Mouse (Mus musculus) intestine, embryonic 14.5 days (tissue): ENCODE data around the gene Hoxb1. TPM values are rescaled to one million over a fixed set of nuclear protein-coding genes. Genes with fewer than 3 reads are reported as not detected.
A peak's percentile ranks its signal among the peaks of the same experiment; 100 is the strongest.

Source experiments
- ATAC-seq: fragments of 200-750 bp; cut with Nextera tagmentation; replicated peaks from 2 replicates; pipeline ENCODE4 v1.8.0; 2017; ENCODE audit warnings: low read depth, moderate number of reproducible peaks, moderate TSS enrichment, moderate library complexity; ENCODE audit not compliant: low FRiP score, low TSS enrichment
- DNase-seq: peaks from one replicate; pipeline ENCODE4 v3.0.0-alpha.2; 2018; ENCODE audit warnings: low spot score
- H3K27ac ChIP-seq: fragments of 300-500 bp; sonication (generic); 2 replicates; pipeline ENCODE4 v1.5.1; 2014; ENCODE audit warnings: low read depth, mild to moderate bottlenecking, control low read depth
- H3K27me3 ChIP-seq: fragments of 300-500 bp; sonication (generic); replicated peaks from 2 replicates; pipeline ENCODE4 v1.6.1; 2014; ENCODE audit warnings: low read length, control low read depth; ENCODE audit not compliant: control insufficient read depth, insufficient read depth
- H3K36me3 ChIP-seq: fragments of 300-500 bp; sonication (generic); 2 replicates; pipeline ENCODE4 v1.6.1; 2014; ENCODE audit warnings: low read length, control low read depth; ENCODE audit not compliant: control insufficient read depth, insufficient read depth
- H3K4me1 ChIP-seq: fragments of 300-500 bp; sonication (generic); replicated peaks from 2 replicates; pipeline ENCODE4 v1.6.1; 2014; ENCODE audit warnings: low read length, control low read depth, mixed read lengths; ENCODE audit not compliant: control insufficient read depth, insufficient read depth
- H3K4me2 ChIP-seq: fragments of 300-500 bp; sonication (generic); 2 replicates; pipeline ENCODE4 v1.6.1; 2014; ENCODE audit warnings: low read length
- H3K4me3 ChIP-seq: fragments of 300-500 bp; sonication (generic); 2 replicates; pipeline ENCODE4 v1.5.1; 2014; ENCODE audit warnings: low read depth, low read length, control low read depth, mixed read lengths
- H3K9ac ChIP-seq: fragments of 300-500 bp; sonication (generic); 2 replicates; pipeline ENCODE4 v1.6.1; 2014; ENCODE audit warnings: mild to moderate bottlenecking, low read length
- H3K9me3 ChIP-seq: fragments of 300-500 bp; sonication (generic); 2 replicates; pipeline ENCODE4 v1.6.1; 2016; ENCODE audit warnings: low read length, control low read depth; ENCODE audit not compliant: control insufficient read depth
- WGBS: fragments of 180-500 bp; shearing (Covaris S2); extraction: QIAGEN DNeasy Blood & Tissue Kit; methylation state at CpG from one replicate; pipeline ENCODE4 v1.1.7; 2014; 5-methylcytosine and 5-hydroxymethylcytosine counted together
- polyA plus RNA-seq: library from polyadenylated mRNA; unstranded; fragments of >200 nt; fragmentation: Nextera tagmentation; extraction: Ambion mirVana; gene quantifications from 2 replicates; pipeline ENCODE4 v1.2.1, GENCODE M21; 2014

The Hoxb1 gene
- polyA plus RNA-seq, 1 experiment from 2014 or later: 0.42 TPM

DNA sequence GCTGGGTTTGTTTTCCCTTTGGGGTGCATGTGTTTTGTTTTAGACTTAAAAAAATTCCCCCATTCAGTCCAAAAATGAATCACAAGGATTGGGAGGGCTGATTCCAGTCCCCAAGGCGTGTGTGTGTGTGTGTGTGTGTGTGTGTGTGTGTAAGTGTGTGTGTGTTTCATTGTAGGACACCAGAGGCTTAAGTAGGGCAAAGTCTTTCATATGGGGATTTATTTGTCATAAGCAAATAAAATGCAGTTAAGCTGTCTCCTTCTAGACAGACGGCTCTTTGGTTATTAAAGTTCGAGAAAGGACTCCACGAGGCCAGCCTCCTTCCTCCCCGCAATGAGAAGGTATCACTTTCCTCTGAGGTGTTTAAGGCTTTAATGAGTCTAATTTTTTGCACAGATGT lies 43.7 kb upstream of the Hoxb1 start:
- no peak for DNase-seq
- Histone ChIP-seq H3K4me3 (peak overlapping the region; percentile 69), H3K27ac (peak overlapping the region; percentile 99), H3K4me1 (peaks cover 24% of the 10 kb centered on the region), H3K9ac (peak overlapping the region; percentile 96), H3K4me2 (peak overlapping the region; percentile 89), H3K27me3 (no peaks in the 10 kb centered on the region), H3K9me3 (no peaks in the 10 kb centered on the region), H3K36me3 (peaks cover 16% of the 10 kb centered on the region; the same call in 1 of the 2 replicates)
- WGBS: 18% methylated on average over 5 of the region's 5 CpGs
- no peak for ATAC-seq

DNA sequence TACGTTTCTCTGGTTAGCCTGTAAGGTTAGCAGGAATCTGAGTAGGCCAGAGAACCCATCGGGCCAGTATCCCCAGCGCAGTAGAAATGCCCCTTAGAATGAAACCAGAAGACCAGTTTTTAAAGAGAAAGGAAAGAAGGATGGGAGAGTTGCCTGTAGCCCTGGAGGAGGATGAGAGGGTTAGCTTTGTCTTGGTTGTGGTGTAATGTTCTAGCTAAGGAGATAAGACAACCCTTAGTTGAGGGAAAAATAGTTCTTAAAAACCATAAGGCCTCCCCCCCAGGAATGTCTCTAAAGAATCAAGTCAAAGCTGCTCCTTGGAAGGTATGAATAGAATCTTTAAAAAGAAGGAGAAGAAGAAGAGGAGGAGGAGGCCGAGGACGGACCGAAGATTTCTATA lies 42.8 kb upstream of the Hoxb1 start:
- peak overlapping the region; percentile 96 for H3K9ac ChIP-seq
- peaks cover 24% of the 10 kb centered on the region for H3K4me1 ChIP-seq
- peak overlapping the region; percentile 99 for H3K27ac ChIP-seq
- WGBS: 28% methylated on average over 6 of the region's 6 CpGs
- DNase-seq (no peak), ATAC-seq (no peak)
- H3K4me2 ChIP-seq: peak overlapping the region; percentile 89
- no peaks in the 10 kb centered on the region for H3K9me3 ChIP-seq
- no peaks in the 10 kb centered on the region for H3K27me3 ChIP-seq
- peaks cover 16% of the 10 kb centered on the region; the same call in 1 of the 2 replicates for H3K36me3 ChIP-seq
- H3K4me3 ChIP-seq: peak overlapping the region; percentile 69

DNA sequence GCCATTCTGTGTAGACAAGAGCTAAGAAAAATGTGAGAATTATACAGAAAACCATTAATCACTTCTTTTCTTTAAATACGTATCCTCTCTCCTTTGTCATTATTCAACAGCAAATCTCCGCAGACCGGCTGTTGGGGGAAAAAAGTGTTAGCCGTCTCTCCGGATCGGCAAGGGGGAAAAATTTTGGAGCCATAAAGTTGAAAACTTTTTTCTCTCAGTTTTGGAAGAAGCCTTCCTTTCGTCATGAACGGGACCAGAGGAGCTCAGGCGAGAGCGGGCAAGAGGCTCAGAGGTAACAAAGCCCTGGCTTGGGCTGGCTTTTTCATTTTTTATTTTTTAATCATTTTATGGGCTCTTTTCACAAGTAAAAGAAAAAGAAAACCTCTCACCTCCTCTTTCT lies 42.4 kb upstream of the Hoxb1 start, which contains the start of gene Hoxb3:
Gene Hoxb3 (plus strand): TSS at position 173 of the 400 bp plus-strand sequence.
- Histone ChIP-seq H3K9ac (peak within 1 kb of the TSS; percentile 96), H3K27ac (peak within 1 kb of the TSS; percentile 99), H3K4me2 (peak within 1 kb of the TSS; percentile 89), H3K9me3 (no peaks in the 10 kb centered on the region), H3K27me3 (no peaks in the 10 kb centered on the region), H3K36me3 (peaks cover 16% of the 10 kb centered on the region; the same call in 1 of the 2 replicates), H3K4me1 (peaks cover 24% of the 10 kb centered on the region), H3K4me3 (peak within 1 kb of the TSS; percentile 69)
- ATAC-seq (no peak), DNase-seq (peak; percentile 63)
- 21% methylated on average over 10 of the region's 10 CpGs for WGBS

DNA sequence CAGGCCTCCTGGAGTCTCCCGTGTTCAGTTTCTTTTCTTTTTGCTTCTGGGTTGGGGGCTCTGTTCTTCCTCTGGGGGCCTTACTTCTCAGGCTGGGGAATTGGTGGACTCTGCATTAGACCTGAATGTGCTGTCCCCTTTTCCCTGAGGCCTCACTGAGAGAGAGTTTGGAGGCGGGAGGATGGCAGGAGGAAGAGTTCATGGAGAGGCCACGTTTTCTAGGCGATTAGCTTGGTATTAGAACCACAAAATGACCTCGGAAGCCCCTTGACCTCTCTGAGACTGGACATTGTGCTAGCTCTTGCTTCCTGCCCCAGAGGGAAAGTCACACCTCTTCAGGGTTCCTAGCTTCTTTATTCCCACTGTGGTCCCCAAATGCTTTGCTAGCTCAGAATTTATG lies 41.4 kb upstream of the Hoxb1 start:
- H3K4me2 ChIP-seq: peak overlapping the region; percentile 89
- no peaks in the 10 kb centered on the region for H3K27me3 ChIP-seq
- DNase-seq: peak; percentile 68
- H3K27ac ChIP-seq: peak overlapping the region; percentile 99
- H3K4me1 ChIP-seq: peaks cover 30% of the 10 kb centered on the region
- H3K9ac ChIP-seq: peak overlapping the region; percentile 96
- H3K4me3 ChIP-seq: peak overlapping the region; percentile 69
- no peaks in the 10 kb centered on the region for H3K9me3 ChIP-seq
- 21% methylated on average over 5 of the region's 5 CpGs for WGBS
- no peak for ATAC-seq
- H3K36me3 ChIP-seq: peaks cover 16% of the 10 kb centered on the region; the same call in 1 of the 2 replicates

DNA sequence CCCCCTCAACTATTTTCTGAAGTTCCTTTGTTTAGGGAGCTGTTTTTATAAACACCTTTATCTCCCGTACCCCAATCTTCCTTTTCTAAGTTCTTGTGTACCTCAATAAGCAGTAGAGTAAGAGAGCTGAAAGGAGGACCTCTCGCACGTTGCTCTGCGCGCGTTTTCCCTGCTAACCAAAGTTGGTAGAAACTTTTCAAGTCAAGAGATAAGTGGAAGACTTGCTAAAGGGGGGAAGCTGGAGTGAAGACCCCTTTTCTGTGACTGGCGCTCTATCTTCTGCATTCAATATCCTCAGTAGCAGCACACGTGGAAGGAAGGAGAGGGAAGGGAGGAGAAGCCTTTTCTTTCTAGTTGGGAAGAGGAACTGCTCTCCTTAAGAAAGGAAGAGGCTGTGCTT lies 40.6 kb upstream of the Hoxb1 start:
- DNase-seq: peak; percentile 70
- peaks cover 38% of the 10 kb centered on the region for H3K4me1 ChIP-seq
- no peaks in the 10 kb centered on the region for H3K9me3 ChIP-seq
- H3K36me3 ChIP-seq: peaks cover 16% of the 10 kb centered on the region; the same call in 1 of the 2 replicates
- peak overlapping the region; percentile 99 for H3K27ac ChIP-seq
- ATAC-seq: no peak
- peak overlapping the region; percentile 69 for H3K4me3 ChIP-seq
- WGBS: 19% methylated on average over 8 of the region's 8 CpGs
- peak overlapping the region; percentile 89 for H3K4me2 ChIP-seq
- peak overlapping the region; percentile 96 for H3K9ac ChIP-seq
- no peaks in the 10 kb centered on the region for H3K27me3 ChIP-seq

DNA sequence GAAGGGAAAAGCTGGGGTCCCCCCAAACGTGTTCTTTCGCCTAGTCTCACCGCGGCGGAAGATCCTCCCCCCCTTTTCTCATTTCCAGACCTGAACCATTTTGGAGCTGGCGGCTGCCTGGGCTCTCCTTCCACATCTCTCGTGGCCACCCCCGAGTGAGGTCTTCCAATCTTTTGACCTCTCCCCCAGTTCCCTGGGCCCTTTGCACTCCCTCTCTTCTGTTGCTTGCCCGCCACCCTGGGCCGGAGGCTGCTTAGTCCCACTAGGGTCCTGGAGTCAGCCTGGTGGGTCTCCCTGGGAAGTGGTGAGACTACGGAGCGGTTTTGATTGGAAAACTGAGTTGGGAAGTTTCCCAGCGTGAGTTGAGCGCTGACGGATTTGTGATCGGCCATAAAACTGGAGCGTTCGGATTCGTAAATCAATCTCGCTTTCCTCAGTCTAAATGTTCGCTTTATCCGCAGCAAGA lies 39.8 kb upstream of the Hoxb1 start:
- Histone ChIP-seq H3K4me3 (peak overlapping the region; percentile 69), H3K9ac (peak overlapping the region; percentile 96), H3K27ac (peak overlapping the region; percentile 99), H3K4me2 (peak overlapping the region; percentile 89), H3K9me3 (no peaks in the 10 kb centered on the region), H3K27me3 (no peaks in the 10 kb centered on the region), H3K4me1 (peaks cover 46% of the 10 kb centered on the region), H3K36me3 (peaks cover 18% of the 10 kb centered on the region; the same call in 1 of the 2 replicates)
- no peak for ATAC-seq
- peak; percentile 83 for DNase-seq
- WGBS: 12% methylated on average over 22 of the region's 22 CpGs

DNA sequence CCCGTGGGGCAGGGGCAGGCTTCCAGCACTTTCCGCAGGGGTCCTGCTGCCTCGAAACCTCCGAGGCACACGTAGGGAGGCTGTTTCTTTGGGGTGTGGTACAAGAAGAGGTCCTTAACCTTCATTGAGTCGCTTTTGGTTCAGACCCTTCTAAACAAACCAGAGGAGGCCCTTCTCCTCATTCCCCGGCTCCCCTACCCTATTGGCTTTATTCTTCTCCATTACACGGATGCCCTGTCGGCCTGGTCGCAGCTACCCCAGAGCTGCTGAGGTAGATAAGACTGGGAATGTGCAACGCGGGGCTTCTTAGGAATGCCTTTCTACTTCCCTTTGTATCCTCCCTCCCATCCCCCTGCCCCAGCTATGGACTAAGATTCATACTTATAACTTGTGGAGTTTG lies 38.8 kb upstream of the Hoxb1 start:
- H3K27me3 ChIP-seq: no peaks in the 10 kb centered on the region
- peak overlapping the region; percentile 69 for H3K4me3 ChIP-seq
- H3K4me1 ChIP-seq: peaks cover 54% of the 10 kb centered on the region
- DNase-seq (peak; percentile 72), ATAC-seq (no peak)
- peak overlapping the region; percentile 96 for H3K9ac ChIP-seq
- H3K9me3 ChIP-seq: no peaks in the 10 kb centered on the region
- peak overlapping the region; percentile 89 for H3K4me2 ChIP-seq
- peak overlapping the region; percentile 99 for H3K27ac ChIP-seq
- peaks cover 14% of the 10 kb centered on the region; the same call in 1 of the 2 replicates for H3K36me3 ChIP-seq
- 23% methylated on average over 12 of the region's 12 CpGs for WGBS

DNA sequence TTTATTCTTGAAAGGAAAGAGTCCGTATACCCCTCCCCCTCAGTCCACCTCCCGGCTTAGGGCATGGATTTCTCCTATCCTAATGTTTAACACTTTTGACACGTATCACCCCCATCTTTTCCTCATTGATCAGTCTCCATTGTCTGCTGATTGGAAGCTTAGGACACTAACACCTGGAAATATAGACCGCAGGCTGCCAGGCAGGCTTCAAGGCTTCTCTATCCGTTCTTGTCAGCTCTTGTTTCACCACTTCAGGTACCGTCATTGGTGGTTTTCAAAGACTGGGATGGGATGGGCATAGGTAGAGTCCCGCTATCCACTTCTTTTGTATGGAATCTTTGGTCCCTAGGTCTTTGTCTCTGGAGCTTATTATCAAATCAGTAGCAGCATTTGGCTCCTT lies 38.4 kb upstream of the Hoxb1 start:
- Histone ChIP-seq H3K27ac (peak overlapping the region; percentile 99), H3K27me3 (no peaks in the 10 kb centered on the region), H3K4me2 (peak overlapping the region; percentile 89), H3K9me3 (no peaks in the 10 kb centered on the region), H3K9ac (peak overlapping the region; percentile 96), H3K4me1 (peaks cover 57% of the 10 kb centered on the region), H3K4me3 (peak overlapping the region; percentile 69), H3K36me3 (peaks cover 14% of the 10 kb centered on the region; the same call in 1 of the 2 replicates)
- WGBS: 25% methylated on average over 7 of the region's 7 CpGs
- ATAC-seq (no peak), DNase-seq (peak; percentile 73)

DNA sequence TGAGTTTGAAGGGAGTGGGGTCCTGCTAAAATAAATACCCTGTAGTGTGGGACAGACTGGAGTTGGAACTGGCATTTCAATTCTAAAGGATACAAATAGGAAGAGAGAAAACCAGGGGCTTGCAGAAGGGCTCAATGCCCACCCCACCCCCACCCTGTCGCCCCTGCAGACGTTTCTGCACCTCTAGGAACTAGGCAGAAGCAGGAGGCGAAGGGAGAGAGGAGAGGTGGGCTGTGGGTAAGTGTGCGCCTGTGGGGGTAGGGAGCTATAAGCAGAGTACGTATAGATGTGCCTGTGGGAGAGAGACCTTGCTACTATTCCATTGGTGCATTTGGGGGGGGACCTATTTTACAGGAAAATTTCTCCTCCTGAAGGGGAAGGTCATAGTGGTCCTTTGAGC lies 37.8 kb upstream of the Hoxb1 start:
- Histone ChIP-seq H3K36me3 (peaks cover 14% of the 10 kb centered on the region; the same call in 1 of the 2 replicates), H3K27me3 (no peaks in the 10 kb centered on the region), H3K9me3 (no peaks in the 10 kb centered on the region), H3K4me2 (peak overlapping the region; percentile 89), H3K4me3 (peak overlapping the region; percentile 69), H3K9ac (peak overlapping the region; percentile 96), H3K27ac (peak overlapping the region; percentile 99), H3K4me1 (peaks cover 51% of the 10 kb centered on the region)
- DNase-seq (peak; percentile 65), ATAC-seq (no peak)
- WGBS: 32% methylated on average over 5 of the region's 5 CpGs
